Mouse (Mus musculus) cerebellum, adult 11 months (tissue): ENCODE measurements around the gene Tpgs1.
"Not testable (repeated sequence)": the region's sequence is repeated elsewhere in the genome, so short reads cannot be mapped to it uniquely, and the experiment has no call there.

Experiments
- DNase-seq: peaks from one replicate; pipeline ENCODE4 v3.0.0; 2022

Gene Tpgs1

GRCm38 (mm10) chr10:79693580-79694378, 24.6 kb downstream of the Tpgs1 start:
- DNase-seq, result no peak

GRCm38 (mm10) chr10:79694379-79694655, 25.1 kb downstream of the Tpgs1 start:
- no peak for DNase-seq

GRCm38 (mm10) chr10:79695231-79696128, 26.3 kb downstream of the Tpgs1 start:
- peak; percentile 77 for DNase-seq

GRCm38 (mm10) chr10:79696129-79696651, 27.0 kb downstream of the Tpgs1 start:
- DNase-seq, result no peak

- DNase-seq, result peak; percentile 84
Measured at GRCm38 (mm10) chr10:79697916-79698315, 28.7 kb downstream of the Tpgs1 start.

- DNase-seq, result no peak
Measured at GRCm38 (mm10) chr10:79698459-79698858, 29.3 kb downstream of the Tpgs1 start.

- no peak for DNase-seq
Measured at GRCm38 (mm10) chr10:79700676-79701075, 31.5 kb downstream of the Tpgs1 start.

GRCm38 (mm10) chr10:79701443-79702129, 32.4 kb downstream of the Tpgs1 start:
- no peak for DNase-seq

GRCm38 (mm10) chr10:79702970-79703369, 33.8 kb downstream of the Tpgs1 start:
- not testable (repeated sequence) for DNase-seq

GRCm38 (mm10) chr10:79703541-79703940, 34.4 kb downstream of the Tpgs1 start:
- DNase-seq, result no peak

- DNase-seq, result peak; percentile 100
Measured at GRCm38 (mm10) chr10:79704065-79704969, 35.1 kb downstream of the Tpgs1 start, which contains the start of gene Bsg. Gene Bsg, plus strand, starts transcription at chr10:79704491.

GRCm38 (mm10) chr10:79704970-79705360, 35.8 kb downstream of the Tpgs1 start:
- DNase-seq, result no peak

- no peak for DNase-seq
Measured at GRCm38 (mm10) chr10:79705951-79706350, 36.8 kb downstream of the Tpgs1 start.

GRCm38 (mm10) chr10:79706406-79707094, 37.4 kb downstream of the Tpgs1 start:
- no peak for DNase-seq

GRCm38 (mm10) chr10:79707162-79707561, 38.0 kb downstream of the Tpgs1 start:
- peak; percentile 72 for DNase-seq

GRCm38 (mm10) chr10:79707759-79708158, 38.6 kb downstream of the Tpgs1 start:
- DNase-seq, result no peak

GRCm38 (mm10) chr10:79708668-79709067, 39.5 kb downstream of the Tpgs1 start:
- DNase-seq, result no peak

- no peak for DNase-seq
Measured at GRCm38 (mm10) chr10:79709307-79709706, 40.1 kb downstream of the Tpgs1 start.

- DNase-seq, result no peak
Measured at GRCm38 (mm10) chr10:79712029-79712428, 42.9 kb downstream of the Tpgs1 start.

- DNase-seq, result peak; percentile 75
Measured at GRCm38 (mm10) chr10:79712499-79713126, 43.4 kb downstream of the Tpgs1 start.

- DNase-seq, result no peak
Measured at GRCm38 (mm10) chr10:79713163-79713562, 44.0 kb downstream of the Tpgs1 start.
